Mouse (Mus musculus) B cell, adult 2 months (primary cell): ENCODE measurements around the gene Cog1.

ENCODE experiments used
- DNase-seq, 2 experiments: peaks; one replicate each; pipeline ENCODE4 v3.0.0; 2022

Cog1 gene

DNA sequence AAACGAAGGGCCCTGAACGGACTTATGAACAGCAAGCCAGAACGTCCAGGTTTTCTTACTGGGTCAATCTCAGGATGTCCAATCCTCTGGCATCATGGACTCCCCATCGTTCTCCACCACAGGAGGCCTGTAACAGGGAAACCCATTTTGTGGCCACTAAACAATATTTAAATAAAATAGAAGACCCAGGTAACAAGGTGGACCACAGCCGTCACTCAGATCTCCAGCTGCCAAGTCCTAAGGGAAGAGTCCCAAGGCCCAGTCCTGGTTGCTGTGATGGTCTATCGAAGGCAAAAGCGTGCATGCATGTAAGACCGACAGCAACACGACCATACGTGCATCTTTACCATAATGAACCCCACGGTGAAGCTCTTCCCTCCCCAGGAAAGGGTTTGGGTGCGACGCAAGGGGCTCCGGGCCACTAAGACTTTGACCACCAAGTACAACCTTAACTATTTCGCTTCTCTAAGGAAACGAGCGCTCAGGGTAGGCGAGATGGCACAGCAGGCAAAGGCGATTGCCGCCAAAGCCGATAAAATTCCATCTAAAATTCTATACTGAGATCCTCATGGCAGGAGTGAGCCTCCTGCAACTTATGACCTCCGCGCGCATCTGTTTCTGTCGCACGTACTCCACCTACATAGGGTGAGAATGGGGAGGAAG lies at the start of gene Cog1:
TSS of gene Cog1 (plus strand) at position 480 of the 663 bp plus-strand sequence.
- no peak for DNase-seq

DNA sequence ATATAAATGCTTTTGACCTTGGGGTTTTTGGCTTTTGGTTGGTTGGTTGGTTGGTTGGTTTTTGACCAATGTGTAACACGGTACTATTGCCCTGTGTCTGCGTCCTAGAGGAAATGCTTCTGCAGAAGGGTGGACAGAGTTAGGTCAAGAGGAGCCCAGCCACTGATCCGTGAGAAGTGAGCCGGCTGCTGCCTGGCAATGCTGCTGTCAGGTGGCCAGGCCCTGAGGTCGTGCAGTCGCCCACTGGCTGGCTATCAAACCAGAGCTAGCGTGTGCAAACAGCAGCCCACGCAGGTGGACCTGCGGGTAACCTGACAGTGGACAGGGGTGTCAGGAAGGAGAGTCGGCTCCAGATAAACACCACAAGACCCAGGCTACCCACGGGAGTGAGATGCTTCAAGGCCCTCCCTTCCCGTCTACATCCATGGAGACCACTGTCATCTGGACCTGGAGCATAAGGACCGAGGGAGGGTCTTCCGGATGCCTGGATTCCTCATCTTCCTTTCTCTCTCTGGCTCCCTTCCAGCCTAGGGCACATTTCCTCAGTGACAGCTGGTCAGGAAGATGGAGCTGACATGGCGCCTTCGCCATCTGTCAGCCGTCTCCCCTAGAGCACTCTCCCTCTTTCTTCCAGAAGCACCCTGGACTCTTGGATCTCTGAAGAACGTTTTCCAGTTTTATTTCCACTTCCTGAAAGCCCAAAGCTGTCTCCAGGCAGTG lies 48.3 kb upstream of the Cog1 start:
- no peak for DNase-seq

DNA sequence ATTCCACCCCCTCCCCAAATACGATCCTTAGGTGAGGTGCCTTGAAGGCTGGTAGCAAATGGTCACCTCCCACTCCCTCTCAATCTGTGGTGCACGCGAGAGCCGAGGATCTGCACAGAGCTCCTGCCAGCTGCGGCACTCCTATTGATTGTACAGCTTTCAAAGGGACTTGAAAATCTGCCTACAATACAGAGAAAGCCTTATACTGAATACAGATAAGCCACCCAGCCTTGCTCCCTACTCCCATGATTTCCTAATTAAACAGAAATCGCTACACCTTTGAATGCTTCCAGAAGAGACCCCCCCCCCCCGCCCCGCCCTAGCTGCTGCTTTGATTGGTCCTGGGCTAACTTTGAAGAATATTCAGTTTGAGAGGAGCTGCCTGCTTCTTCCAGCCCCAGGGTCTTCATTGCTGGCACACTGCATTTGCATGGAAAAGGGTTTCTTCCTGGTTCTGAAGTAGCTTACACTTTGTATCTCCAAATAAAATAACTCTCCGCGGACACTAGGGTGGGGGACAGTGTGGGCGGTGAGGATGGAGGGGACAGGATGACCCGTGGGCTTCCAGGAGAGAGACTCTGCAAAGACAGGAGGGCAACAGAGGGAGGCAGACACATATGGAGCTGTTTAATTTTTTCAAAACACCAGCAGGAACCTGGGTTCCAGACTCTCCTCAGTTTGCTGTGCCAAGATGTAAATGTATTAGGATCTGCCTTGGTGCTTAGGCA lies 47.2 kb upstream of the Cog1 start:
- DNase-seq = no peak

DNA sequence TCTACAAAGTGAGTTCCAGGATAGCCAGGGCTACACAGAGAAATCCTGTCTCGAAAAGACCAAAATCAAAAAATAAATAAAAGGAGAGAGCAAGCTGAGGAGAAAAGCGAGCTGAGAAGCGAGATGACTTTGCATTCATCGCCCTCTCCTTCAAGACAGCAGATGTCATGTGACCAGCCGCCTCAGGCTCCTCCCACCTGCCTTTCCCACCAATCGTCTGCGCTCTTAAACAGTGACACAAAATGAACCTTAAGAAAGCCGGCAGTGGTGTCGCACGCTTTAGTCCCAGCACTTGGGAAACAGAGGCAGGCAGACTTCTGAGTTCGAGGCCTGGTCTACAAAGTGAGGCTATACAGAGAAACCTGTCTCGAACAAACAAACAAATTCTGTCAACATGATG lies 41.4 kb upstream of the Cog1 start:
- DNase-seq = no peak

DNA sequence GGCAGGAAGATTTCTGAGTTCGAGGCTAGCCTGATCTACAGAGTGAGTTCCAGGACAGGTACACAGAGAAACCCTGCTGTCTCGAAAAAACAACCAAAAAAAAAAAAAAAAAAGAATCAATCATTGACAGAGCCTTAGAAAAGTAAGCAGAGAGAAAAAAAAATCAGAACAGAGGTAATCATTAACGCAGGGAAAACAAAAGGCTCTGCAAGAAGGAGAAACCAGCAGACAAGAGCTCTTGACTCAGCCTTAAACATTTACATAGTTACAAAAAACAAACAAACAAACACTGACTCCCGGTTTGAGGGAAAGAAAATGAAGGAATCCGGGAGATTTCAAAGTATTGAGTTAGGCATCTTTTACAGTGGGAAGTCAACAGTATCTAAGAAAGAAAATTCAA lies 39.4 kb upstream of the Cog1 start:
- no peak for DNase-seq

DNA sequence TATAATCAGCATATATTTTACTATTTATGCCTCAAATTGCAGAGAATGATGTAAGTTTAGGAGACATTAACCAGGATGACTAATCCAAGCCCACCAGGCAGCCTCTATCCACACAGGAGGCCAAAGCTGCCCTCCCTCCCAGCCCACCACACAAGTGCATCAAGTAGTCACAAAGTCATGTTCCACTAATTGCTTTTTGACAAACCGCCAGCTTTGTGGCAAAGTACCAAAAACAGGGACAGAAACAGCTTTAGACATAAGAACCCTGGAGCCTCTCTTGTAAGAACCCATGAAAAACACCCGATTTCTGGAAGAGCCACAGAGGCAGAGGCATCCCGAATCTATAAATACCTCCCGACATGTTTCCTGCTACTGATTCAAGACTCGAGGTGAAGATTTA lies 38.7 kb upstream of the Cog1 start:
- DNase-seq = no peak

DNA sequence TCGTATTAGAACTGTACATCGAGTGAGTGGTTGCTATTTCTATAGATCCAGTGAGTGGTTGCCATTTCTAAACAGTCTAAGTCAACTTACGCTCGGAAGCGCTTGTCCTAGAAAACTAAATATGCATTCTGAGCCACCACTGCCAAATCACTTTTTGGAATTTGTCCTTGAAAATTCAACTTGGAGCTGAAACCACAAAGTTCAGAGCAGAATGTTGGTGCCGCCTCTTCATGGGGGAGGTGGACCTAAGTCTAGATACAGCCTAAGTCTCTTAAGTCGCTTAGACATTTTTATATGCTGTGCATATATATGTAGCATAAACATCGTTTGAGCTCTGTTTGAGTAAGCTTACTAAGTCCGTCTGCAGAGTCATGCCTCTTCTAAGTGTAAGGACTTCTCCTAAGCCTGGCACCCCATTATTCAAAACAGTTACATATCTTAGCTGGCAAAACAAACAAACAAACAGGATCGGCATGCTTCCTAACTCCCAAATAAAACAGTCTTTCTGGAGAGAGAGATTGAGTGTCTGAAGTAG lies 37.8 kb upstream of the Cog1 start:
- no peak for DNase-seq

DNA sequence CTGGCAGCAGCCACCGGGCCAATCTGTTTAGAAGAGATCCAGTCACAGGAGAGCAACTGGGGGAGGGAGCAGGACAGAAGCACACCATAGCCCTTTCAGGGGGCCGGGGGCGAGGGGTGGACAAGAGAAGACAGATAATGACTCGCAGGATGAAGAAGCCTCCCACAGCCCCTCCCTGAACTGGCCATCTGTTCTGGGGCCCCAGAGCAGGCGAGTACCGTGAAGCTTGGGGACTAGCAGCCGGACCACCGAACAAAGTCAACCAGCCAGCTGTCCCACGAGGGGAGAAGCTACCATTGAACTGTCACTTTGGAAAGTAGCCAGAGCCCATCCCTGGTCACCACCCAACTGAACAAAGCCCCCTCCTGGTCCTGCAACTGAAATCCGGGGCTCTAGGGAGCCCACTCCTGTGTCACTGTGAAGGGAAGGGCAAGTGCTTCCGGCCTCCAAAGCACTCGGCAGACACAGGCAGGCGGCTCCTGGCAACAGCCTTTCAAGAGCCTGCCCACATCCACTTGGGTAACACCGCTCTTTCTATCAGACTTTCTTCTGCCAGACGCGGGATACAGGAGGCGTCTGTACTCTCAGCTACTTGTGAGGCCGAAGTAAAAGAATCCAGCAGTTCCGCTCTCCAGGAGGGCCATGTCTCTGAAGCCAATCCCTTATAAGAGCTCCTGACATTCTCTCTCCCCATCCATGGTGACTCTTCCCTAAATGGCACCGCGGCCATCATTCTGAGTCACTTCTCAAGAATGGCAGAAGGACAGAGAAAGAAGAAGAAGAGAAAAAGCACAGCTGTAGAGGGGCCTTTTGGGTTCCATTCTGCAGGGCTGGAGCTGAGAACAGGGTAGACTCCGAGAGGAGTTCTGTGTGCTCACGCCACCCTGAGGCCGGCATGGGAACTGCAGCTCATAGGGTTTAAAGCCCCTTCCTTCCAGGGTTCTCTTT lies 37.0 kb upstream of the Cog1 start:
- DNase-seq = peak; percentile 79

DNA sequence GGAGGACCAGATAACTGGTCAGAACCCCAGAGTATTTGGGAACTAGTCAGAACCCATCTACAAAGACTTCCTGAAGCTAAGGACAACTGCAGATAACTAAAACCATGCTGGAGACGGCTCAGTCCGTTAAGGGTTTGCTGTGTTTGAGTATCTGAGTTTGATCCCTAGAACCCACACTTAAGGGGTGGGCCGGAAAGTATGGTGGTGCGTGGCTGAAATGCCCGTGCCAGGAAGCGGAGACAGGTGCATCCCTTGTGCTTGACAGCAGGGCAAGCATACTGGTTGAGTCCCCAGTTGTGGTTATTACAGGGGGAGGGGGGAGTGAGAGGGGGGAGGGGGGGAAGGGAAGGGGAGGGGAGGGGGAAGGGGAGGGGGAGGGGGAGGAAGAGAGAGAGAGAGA lies 34.5 kb upstream of the Cog1 start:
- no peak for DNase-seq

DNA sequence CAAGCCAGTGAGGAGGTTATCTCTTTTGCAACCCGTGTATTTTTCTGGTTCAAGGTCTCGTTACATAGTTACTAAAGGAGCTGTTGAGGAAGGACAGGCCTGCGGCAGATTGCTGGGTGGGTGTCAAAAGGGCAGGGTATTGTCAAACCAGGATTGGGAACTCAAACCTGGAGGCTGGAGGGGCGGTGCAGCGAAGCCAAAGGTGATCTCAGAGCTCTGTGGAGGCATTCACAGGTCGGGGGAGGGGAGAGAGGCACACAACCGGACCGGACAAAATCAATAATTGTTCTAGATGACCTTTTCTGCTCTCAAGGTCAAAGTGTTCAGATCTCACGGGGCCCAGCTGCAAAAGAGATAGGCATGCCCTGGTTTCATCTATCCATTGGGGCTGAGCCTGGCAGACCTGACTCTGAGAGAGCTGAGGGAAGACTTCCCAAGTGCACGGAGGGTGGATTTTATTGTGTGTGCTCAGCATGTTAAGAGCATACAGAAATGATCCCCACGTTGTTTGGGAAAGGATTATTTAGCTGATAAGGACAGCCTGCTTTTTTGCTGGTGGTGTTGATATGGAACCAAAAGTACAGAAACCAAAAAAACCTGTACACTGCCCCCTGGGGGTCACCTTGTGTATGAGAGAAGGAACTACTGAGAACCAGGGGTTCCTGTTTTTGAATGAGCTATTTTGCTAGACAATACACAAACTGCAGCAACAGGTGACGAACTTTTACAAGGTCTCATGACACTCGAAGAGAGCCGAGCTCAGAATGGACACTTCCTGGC lies 31.6 kb upstream of the Cog1 start:
- DNase-seq = peak; percentile 91 to 96

DNA sequence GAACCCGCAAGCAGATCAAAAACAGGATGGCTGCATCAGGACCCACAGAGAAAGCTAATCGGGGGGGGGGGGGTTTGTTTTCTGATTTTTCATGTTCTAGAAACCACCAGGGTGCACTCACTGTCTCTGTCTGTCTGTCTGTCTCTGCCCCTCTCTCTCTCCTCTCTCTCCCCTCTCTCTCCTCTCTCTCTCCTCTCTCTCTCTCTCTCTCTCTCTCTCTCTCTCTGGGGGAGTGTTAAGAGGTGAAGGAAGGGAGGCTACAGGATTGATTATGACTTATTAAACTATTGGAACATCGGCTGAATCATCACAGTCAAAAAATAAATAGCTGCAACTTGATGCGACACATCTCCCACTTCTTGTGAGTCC lies 30.7 kb upstream of the Cog1 start:
- DNase-seq = no peak

DNA sequence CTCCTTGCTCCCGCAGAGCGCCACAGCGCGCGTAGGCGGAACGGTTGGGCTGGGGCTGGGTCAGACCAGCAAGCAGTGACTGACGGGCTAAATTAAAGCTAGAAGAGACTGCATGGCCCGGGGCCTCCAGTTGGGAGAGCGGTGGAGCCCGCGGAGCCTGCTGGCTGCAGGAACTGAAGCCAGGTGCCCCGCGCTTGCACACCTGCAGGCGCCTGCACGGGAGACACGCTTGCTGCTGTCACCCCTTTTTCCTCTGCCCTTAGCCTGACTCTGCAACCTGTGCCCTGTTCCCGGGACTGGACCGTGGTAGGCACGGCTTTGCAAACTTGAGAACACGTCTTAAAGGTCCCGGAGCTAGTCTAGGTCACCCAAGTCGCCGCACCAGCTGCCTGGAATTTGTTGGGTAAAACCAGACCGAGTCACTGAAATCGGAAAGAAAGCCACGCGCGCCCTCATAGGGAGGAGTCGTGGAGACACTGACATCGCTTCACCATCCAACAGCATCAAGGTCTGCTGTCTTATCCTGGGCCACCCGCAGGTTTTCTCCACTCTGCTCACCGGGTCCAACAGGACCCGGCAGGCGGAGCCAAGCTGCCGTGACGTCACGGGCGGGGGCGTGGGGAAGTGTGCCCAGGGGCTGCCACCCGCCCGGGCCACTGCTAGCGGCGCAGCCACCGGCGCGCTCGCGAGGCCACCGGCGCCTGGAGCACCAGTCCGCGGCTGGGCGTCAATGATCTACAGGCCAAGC lies 30.1 kb upstream of the Cog1 start, which contains the start of gene Sstr2:
TSS of gene Sstr2 (plus strand) at position 671 of the 748 bp plus-strand sequence.
- peak; percentile 91 for DNase-seq

DNA sequence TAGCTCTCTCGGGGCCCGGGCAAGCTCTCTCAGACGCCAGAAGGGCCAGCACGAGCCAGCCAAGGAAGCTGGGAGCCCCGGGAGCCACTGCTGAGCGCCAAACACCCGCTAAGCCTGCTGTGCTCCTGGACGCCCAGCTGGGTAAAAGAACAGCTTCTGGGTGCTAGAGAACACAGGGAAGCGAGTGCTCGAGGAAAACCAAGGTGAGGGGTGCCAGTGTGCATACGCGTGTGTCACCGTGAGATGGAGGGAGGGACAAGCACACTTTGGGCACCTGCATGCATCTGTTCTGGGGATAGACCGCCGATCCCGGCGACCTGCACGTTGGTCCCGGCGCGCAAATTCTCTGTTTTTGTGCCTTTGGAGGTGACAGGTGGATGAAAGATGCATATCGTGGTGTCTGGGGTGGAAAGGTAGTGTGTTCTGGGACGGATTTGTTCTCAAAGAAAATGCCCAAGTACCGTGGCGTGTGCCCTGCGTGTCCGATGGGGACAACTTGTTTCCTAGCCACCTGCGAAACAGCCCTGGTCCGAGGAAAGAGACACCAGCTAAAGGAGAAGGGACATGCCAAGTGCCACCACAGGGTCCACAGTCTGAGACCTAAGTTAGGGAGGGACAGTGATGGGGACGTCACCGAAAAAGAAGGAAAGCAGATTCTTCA lies 29.4 kb upstream of the Cog1 start:
- no peak for DNase-seq

DNA sequence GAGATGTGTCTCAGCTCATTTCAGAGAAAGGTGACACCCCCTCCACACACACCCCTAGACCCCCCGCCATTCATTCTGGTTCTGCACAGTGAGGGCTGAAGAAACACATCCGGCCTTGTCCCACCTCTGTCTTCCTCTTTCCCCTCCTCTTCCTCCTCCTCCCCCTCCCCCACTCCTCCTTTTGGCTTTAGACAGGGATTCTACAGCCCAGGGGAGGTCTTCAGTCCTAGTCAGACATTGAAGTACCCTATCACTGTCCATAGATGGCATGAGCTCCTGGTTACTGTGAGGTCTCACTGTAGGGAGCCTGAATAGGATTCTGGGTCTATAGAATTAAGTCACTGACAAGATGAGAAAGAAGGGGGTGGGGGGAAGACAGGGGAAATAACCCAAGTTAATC lies 28.0 kb upstream of the Cog1 start:
- no peak for DNase-seq

DNA sequence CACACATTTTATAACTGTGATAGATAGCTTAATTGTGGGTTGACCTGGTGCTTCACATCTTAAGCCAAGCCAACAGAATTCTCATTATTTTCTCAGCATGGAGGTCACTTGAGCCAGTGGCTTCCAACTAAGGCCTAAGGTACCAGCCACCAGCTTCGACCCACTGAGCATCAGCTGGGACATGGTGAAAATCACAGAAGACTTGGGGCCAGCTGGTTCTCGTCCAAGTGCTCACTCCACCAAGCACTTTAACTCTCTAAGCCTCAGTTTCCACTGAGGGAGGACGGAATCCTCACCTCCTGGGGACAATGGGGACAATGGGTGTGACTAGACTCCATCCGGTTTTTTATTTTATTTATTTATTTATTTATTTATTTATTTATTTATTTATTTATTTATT lies 26.9 kb upstream of the Cog1 start:
- no peak for DNase-seq

DNA sequence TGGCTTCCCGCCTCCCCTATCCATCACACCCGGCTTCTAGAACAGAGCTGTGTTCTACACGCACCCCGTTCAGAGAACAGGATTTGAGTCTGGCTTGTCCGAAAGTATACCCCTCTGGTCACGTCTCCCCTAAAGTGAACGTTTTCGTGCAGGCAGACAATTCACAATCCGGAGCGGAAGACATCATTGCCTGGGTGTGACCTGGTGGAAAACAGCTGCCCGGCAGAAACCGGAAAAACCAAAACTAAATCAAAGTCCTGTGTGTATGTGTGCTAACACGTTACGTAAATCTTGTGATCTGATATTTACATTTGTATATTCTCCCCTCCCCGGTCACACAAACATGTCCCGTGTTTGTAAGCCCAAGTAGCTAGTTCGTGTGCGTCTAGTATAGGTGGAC lies 23.5 kb upstream of the Cog1 start:
- no peak for DNase-seq

DNA sequence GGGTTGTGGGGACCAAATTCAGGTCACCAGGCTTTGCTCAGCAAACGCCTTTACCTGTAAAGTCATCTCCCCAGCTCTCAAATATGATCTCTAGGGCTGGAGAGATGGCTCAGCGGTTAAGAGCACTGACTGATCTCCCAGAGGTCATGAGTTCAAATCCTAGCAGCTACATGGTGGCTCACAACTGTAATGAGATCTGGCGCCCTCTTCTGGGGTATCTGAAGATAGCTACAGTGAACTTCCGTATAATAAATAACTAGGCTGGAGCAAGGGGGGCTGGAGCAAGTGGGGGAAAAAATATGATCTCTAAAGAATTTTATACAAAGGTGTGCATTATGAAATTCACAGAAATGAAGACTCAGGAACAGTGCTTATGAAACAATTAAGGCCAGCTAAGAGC lies 21.2 kb upstream of the Cog1 start:
- peak; percentile 35 to 49 for DNase-seq

DNA sequence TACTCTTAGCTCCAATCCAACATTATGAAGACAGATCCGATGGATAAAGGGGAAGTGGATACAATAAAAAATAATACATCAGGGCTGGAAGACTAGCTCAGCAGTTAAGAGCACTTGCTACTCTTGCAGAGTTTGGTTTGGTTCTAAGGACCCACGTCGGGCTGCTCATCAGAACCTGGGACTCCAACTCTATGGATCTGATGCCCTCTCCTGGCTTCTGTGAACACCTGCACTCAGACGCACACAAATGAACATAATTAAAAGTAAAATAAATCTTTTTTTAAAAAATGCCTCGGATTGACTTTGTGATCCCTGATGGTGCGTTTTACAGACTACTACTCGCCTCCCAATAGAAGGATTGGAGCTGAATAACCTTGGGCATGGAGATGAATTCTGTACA lies 18.3 kb upstream of the Cog1 start:
- no peak for DNase-seq

DNA sequence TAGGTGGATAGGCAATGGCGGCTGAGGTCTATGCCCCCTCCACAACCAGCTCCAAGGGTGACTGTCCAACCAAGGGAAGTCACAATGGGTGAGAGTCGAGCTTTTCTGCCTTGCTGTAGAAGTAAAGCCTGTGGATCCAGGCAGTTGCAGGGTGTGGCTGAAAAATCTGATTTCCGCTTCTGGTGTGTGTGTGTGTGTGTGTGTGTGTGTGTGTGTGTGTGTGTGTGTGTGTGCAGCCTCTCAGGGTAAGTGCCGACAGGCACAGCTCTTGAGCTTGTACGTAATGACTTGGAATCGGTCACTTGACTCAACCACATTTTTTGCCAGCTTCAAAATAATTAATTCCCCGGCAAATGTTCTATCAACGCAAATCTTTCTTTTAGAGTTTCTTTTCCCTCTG lies 17.7 kb upstream of the Cog1 start:
- no peak for DNase-seq

DNA sequence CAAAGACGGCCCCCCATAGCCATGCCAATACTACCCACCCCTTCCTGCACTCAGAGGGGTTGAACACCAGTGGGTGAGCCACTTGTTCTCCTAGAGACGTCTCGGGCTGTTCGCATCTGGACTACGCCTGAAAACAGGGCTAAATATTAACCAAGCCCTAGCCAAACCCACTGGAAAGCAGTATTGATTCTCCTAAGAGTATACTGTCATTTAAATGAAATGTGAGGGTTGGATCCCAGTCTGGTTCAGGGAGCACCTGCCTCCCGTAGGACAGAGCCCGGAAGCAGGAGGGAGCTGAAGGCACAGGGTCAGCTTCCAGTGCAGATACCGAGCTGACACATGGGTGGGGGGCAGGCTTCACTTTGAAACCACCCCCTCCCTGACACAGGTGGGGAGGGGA lies 17.1 kb upstream of the Cog1 start:
- no peak for DNase-seq

DNA sequence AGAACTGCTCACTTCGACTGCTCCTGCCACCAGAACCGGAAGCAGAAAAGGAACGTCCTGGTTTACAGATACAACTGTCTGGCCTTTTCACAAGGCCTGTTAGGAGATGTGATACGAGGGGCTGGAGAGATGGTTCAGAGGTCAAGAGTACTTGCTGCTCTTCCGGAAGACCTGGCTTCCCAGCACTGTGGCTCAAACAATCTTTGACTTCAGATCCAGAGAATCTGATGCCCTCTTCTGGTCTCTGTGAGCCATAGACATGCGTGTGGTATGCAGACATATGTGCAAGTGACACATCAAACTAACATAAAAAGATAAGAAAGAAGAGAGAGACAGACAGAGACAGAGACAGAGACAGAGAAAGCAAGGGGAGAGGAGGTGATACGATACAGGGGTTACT lies 16.7 kb upstream of the Cog1 start:
- no peak for DNase-seq
